ENCODE assay signal across 27 mouse cellular contexts in genomic region chr10:75945213-75945612, GRCm38 (mm10). TPM values are rescaled to one million over a fixed set of nuclear protein-coding genes. Genes with fewer than 3 reads are reported as not detected.
"Had no signal": no experiment of that assay in that cellular context is flagged by ENCODE, and none has a peak within 500 bp of the region (broad histone marks: within the 10 kb centered on the region; RNA-seq: fewer than 3 reads in every experiment).

No protein-coding gene starts in this region.

- H3K4me1 ChIP-seq: midbrain, embryonic 15.5 days had no signal

- DNase-seq: kidney, adult 11 months; kidney, adult 8-10 months; layer of hippocampus, postnatal 36 days; liver, embryonic 13.5 days; lung, adult 2 months; retina, postnatal 1 day; right cerebral cortex, postnatal 25 days; spleen, adult 18-20 months; thymus, adult 2 months; thymus, postnatal 14 days; thymus, postnatal 4 days had no signal

- H3K4me2 ChIP-seq: intestine, embryonic 15.5 days; liver, embryonic 13.5 days; midbrain, embryonic 12.5 days; midbrain, embryonic 15.5 days; neural tube, embryonic 13.5 days; stomach, embryonic 15.5 days had no signal

- H3K27me3 ChIP-seq: intestine, embryonic 15.5 days; kidney, embryonic 15.5 days; stomach, embryonic 15.5 days had no signal

- ATAC-seq: midbrain, embryonic 15.5 days had no signal

- H3K36me3 ChIP-seq: intestine, embryonic 15.5 days; kidney, embryonic 15.5 days; liver, embryonic 13.5 days; midbrain, embryonic 12.5 days; midbrain, embryonic 15.5 days; neural tube, embryonic 13.5 days; stomach, embryonic 15.5 days had no signal

- H3K9me3 ChIP-seq: intestine, embryonic 15.5 days; kidney, embryonic 15.5 days; liver, embryonic 13.5 days; midbrain, embryonic 12.5 days; midbrain, embryonic 15.5 days; neural tube, embryonic 13.5 days; stomach, embryonic 15.5 days had no signal

- H3K27ac ChIP-seq: left cerebral cortex, adult 2 months; liver, embryonic 13.5 days; midbrain, embryonic 12.5 days; midbrain, embryonic 15.5 days had no signal

- H3K4me3 ChIP-seq: intestine, embryonic 15.5 days; kidney, embryonic 15.5 days; left cerebral cortex, adult 2 months; liver, embryonic 13.5 days; midbrain, embryonic 12.5 days; midbrain, embryonic 15.5 days; myocyte; neural tube, embryonic 13.5 days; stomach, embryonic 15.5 days had no signal

- H3K9ac ChIP-seq: intestine, embryonic 15.5 days; kidney, embryonic 15.5 days; liver, embryonic 13.5 days; midbrain, embryonic 12.5 days; midbrain, embryonic 15.5 days; neural tube, embryonic 13.5 days; stomach, embryonic 15.5 days had no signal

RNA-seq across cellular contexts. Expression of gene Vpreb3, which starts 2.4 kb away (rescaled TPM):
- total RNA-seq: layer of hippocampus, adult 8-10 months; layer of hippocampus, postnatal 10 days; layer of hippocampus, postnatal 36 days; left cerebral cortex, adult 2 months; left cerebral cortex, postnatal 10 days; left cerebral cortex, postnatal 36 days; megakaryocyte progenitor cell, adult 5-6 weeks had no signal

RNA-seq across cellular contexts. Expression of gene Gm867, which starts 4.7 kb away (rescaled TPM):
- total RNA-seq: megakaryocyte progenitor cell, adult 5-6 weeks; monocyte, adult 5-6 weeks had no signal

RNA-seq across cellular contexts. Expression of gene Mmp11, which starts 8.9 kb away (rescaled TPM):
- total RNA-seq: monocyte, adult 5-6 weeks had no signal

RNA-seq across cellular contexts. Expression of gene Gm5134, which starts 9.1 kb away (rescaled TPM):
- total RNA-seq: layer of hippocampus, postnatal 10 days; left cerebral cortex, adult 2 months; left cerebral cortex, postnatal 36 days; liver, adult 2 months; monocyte, adult 5-6 weeks had no signal
- polyA plus RNA-seq: intestine, embryonic 15.5 days; limb, embryonic 11.5 days; liver, adult 2 months; midbrain, embryonic 12.5 days; midbrain, embryonic 15.5 days; neural tube, embryonic 13.5 days; stomach, embryonic 15.5 days had no signal
